Mouse (Mus musculus) kidney, adult 8-10 months (tissue): Measurements from ENCODE around the gene Smyd5.
"Not testable (repeated sequence)": the region's sequence is repeated elsewhere in the genome, so short reads cannot be mapped to it uniquely, and the experiment has no call there.

Source experiments
- DNase-seq, 2 experiments: peaks; one replicate each; pipeline ENCODE4 v3.0.0; 2022

The Smyd5 gene

GRCm38 (mm10) chr6:85450140-85450539 is 18.4 kb downstream of the Smyd5 start:
- DNase-seq: not testable (repeated sequence)

- peak; percentile 99 to 100 for DNase-seq
Measured at GRCm38 (mm10) chr6:85450697-85451663, 19.2 kb downstream of the Smyd5 start, which contains the start of gene Cct7. Cct7 (plus strand) TSS chr6:85451514.

GRCm38 (mm10) chr6:85451664-85452410 is 20.0 kb downstream of the Smyd5 start, which contains the start of gene Pradc1:
Pradc1 (minus strand) TSS chr6:85451970.
- peak; percentile 99 for DNase-seq

- DNase-seq: no peak
Measured at GRCm38 (mm10) chr6:85452411-85452665, 20.5 kb downstream of the Smyd5 start.

GRCm38 (mm10) chr6:85452816-85453215 is 21.0 kb downstream of the Smyd5 start:
- DNase-seq: no peak

- no peak for DNase-seq
Measured at GRCm38 (mm10) chr6:85459621-85460020, 27.8 kb downstream of the Smyd5 start.

GRCm38 (mm10) chr6:85465381-85465780 is 33.6 kb downstream of the Smyd5 start:
- no peak for DNase-seq

GRCm38 (mm10) chr6:85469660-85470430 is 38.1 kb downstream of the Smyd5 start:
- no peak for DNase-seq

- no peak for DNase-seq
Measured at GRCm38 (mm10) chr6:85471962-85472361, 40.2 kb downstream of the Smyd5 start.

- no peak for DNase-seq
Measured at GRCm38 (mm10) chr6:85472542-85472941, 40.8 kb downstream of the Smyd5 start.

GRCm38 (mm10) chr6:85475581-85475980 is 43.8 kb downstream of the Smyd5 start:
- DNase-seq: no peak

GRCm38 (mm10) chr6:85477366-85477917 is 45.7 kb downstream of the Smyd5 start:
- peak in 1 of 2 experiments; percentile 12 for DNase-seq

- DNase-seq: no peak
Measured at GRCm38 (mm10) chr6:85478416-85478815, 46.6 kb downstream of the Smyd5 start.

GRCm38 (mm10) chr6:85479979-85480378 is 48.2 kb downstream of the Smyd5 start:
- no peak for DNase-seq

- DNase-seq: no peak
Measured at GRCm38 (mm10) chr6:85480685-85481084, 48.9 kb downstream of the Smyd5 start.

- no peak for DNase-seq
Measured at GRCm38 (mm10) chr6:85483843-85484721, 52.3 kb downstream of the Smyd5 start.

GRCm38 (mm10) chr6:85485738-85486137 is 53.9 kb downstream of the Smyd5 start:
- DNase-seq: no peak

GRCm38 (mm10) chr6:85488510-85488909 is 56.7 kb downstream of the Smyd5 start:
- DNase-seq: no peak

GRCm38 (mm10) chr6:85489717-85490116 is 57.9 kb downstream of the Smyd5 start:
- no peak for DNase-seq

- DNase-seq: no peak
Measured at GRCm38 (mm10) chr6:85490252-85490651, 58.5 kb downstream of the Smyd5 start.

GRCm38 (mm10) chr6:85491606-85492005 is 59.8 kb downstream of the Smyd5 start:
- no peak for DNase-seq
